Mouse (Mus musculus): Measurements from ENCODE around the gene D17H6S53E.

- TF ChIP-seq GATA1 (IDR thresholded peaks at IDR 0.05; ENCODE audit: borderline replicate concordance, low read length) (no peak), FLI1 (IDR thresholded peaks at IDR 0.05; ENCODE audit: low read length) (no peak)
These were observed 19.7 kb upstream of the D17H6S53E start for GRCm38 (mm10) chr17:35106522-35106921.
